Mouse (Mus musculus) kidney, postnatal 0 days (tissue): ENCODE results near the gene Fmnl1. TPM values are rescaled to one million over a fixed set of nuclear protein-coding genes. Genes with fewer than 3 reads are reported as not detected.
A peak's percentile ranks its signal among the peaks of the same experiment; 100 is the strongest.

Experiments used
- ATAC-seq: fragments of 200-750 bp; cut with Nextera tagmentation; replicated peaks from 2 replicates; pipeline ENCODE4 v1.8.0; 2017; ENCODE audit warnings: low read depth, moderate number of reproducible peaks, moderate TSS enrichment, moderate library complexity; ENCODE audit not compliant: low FRiP score
- DNase-seq: peaks from one replicate; pipeline ENCODE4 v3.0.0-alpha.2; 2016; ENCODE audit warnings: low spot score
- H3K27ac ChIP-seq: fragments of 300-500 bp; sonication (generic); 2 replicates; pipeline ENCODE4 v1.5.1; 2014; ENCODE audit warnings: mild to moderate bottlenecking
- H3K27me3 ChIP-seq: fragments of 300-500 bp; sonication (generic); 2 replicates; pipeline ENCODE4 v1.6.1; 2014; ENCODE audit warnings: low read length, mixed read lengths; ENCODE audit not compliant: insufficient read depth
- H3K36me3 ChIP-seq: fragments of 300-500 bp; sonication (generic); 2 replicates; pipeline ENCODE4 v1.6.1; 2014; ENCODE audit warnings: low read length, mixed read lengths; ENCODE audit not compliant: insufficient read depth
- H3K4me1 ChIP-seq: fragments of 300-500 bp; sonication (generic); replicated peaks from 2 replicates; pipeline ENCODE4 v1.6.1; 2014; ENCODE audit warnings: antibody characterized with exemption, low read length, mixed read lengths; ENCODE audit not compliant: insufficient read depth
- H3K4me2 ChIP-seq: fragments of 300-500 bp; sonication (generic); 2 replicates; pipeline ENCODE4 v1.6.1; 2014; ENCODE audit warnings: mild to moderate bottlenecking, low read length, moderate library complexity, mixed read lengths
- H3K4me3 ChIP-seq: fragments of 300-500 bp; sonication (generic); replicated peaks from 2 replicates; pipeline ENCODE4 v1.5.1; 2014; ENCODE audit warnings: low read depth, low read length
- H3K9ac ChIP-seq: fragments of 300-500 bp; sonication (generic); 2 replicates; pipeline ENCODE4 v1.6.1; 2014; ENCODE audit warnings: low read depth, low read length
- H3K9me3 ChIP-seq: fragments of 300-500 bp; sonication (generic); replicated peaks from 2 replicates; pipeline ENCODE4 v1.6.1; 2016; ENCODE audit warnings: low read length, inconsistent platforms, mixed read lengths
- CTCF ChIP-seq: IDR thresholded peaks from 2 replicates; pipeline ENCODE4 v1.5.1; 2016; ENCODE audit warnings: antibody characterized with exemption, low read depth, mild to moderate bottlenecking, moderate library complexity
- WGBS: fragments of 180-500 bp; shearing (Covaris S2); extraction: QIAGEN DNeasy Blood & Tissue Kit; methylation state at CpG from one replicate; pipeline ENCODE4 v1.1.7; 2014; 5-methylcytosine and 5-hydroxymethylcytosine counted together
- polyA plus RNA-seq: library from polyadenylated mRNA; unstranded; fragments of >200 nt; fragmentation: Nextera tagmentation; extraction: Ambion mirVana; gene quantifications from 2 replicates; pipeline ENCODE4 v1.2.1, GENCODE M21; 2015

The Fmnl1 gene
- polyA plus RNA-seq, 1 experiment from 2014 or later: 2.6 TPM

DNA sequence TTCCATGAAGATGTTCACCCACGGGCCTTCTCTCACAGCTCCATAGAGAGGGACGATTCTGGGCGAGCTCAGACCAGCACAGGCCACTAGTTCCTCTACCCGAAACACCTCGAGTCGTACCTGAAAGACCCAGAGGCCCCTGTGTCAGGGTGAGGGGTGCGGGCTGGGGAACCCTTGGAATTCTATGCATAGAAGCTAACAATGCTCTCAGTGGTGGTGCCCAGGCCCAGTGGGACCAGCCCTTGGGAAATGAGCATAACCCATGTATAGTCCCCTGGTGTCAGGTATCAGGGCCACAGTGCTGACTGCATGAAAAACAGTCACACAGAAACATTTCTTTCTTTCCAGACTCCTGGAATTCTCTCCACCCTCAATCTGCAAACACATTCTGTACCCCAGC lies 60.5 kb downstream of the Fmnl1 start:
- H3K27me3 ChIP-seq: no peaks in the 10 kb centered on the region
- no peak overlapping the region for H3K27ac ChIP-seq
- H3K9me3 ChIP-seq: no peaks in the 10 kb centered on the region
- H3K4me3 ChIP-seq: no peak overlapping the region
- 96% methylated on average over 7 of the region's 7 CpGs for WGBS
- DNase-seq (no peak), ATAC-seq (no peak)
- no peak overlapping the region for H3K9ac ChIP-seq
- no peak overlapping the region for H3K4me2 ChIP-seq
- TF ChIP-seq CTCF: no peak
- no peaks in the 10 kb centered on the region for H3K4me1 ChIP-seq
- H3K36me3 ChIP-seq: peaks cover 28% of the 10 kb centered on the region

GRCm38 (mm10) chr11:103232966-103233365 lies 62.1 kb downstream of the Fmnl1 start:
- 36% methylated on average over 7 of the region's 7 CpGs for WGBS
- Histone ChIP-seq H3K9me3 (no peaks in the 10 kb centered on the region), H3K4me1 (no peaks in the 10 kb centered on the region), H3K27ac (no peak overlapping the region), H3K4me3 (no peak overlapping the region), H3K9ac (no peak overlapping the region), H3K4me2 (no peak overlapping the region), H3K36me3 (peaks cover 29% of the 10 kb centered on the region), H3K27me3 (no peaks in the 10 kb centered on the region)
- peak; percentile 85 for DNase-seq
- TF ChIP-seq CTCF: peak; percentile 91
- no peak for ATAC-seq

- no peaks in the 10 kb centered on the region for H3K27me3 ChIP-seq
- no peak for ATAC-seq
- TF ChIP-seq CTCF: no peak
- no peak overlapping the region for H3K4me3 ChIP-seq
- 86% methylated on average over 1 of the region's 1 CpGs for WGBS
- H3K27ac ChIP-seq: no peak overlapping the region
- no peaks in the 10 kb centered on the region for H3K4me1 ChIP-seq
- peaks cover 36% of the 10 kb centered on the region for H3K36me3 ChIP-seq
- H3K9me3 ChIP-seq: no peaks in the 10 kb centered on the region
- no peak overlapping the region for H3K4me2 ChIP-seq
- no peak for DNase-seq
- H3K9ac ChIP-seq: no peak overlapping the region
These were observed 63.5 kb downstream of the Fmnl1 start for GRCm38 (mm10) chr11:103234447-103234846.

- no peak for TF ChIP-seq CTCF
- Histone ChIP-seq H3K9ac (no peak overlapping the region), H3K27ac (no peak overlapping the region), H3K27me3 (no peaks in the 10 kb centered on the region), H3K4me3 (no peak overlapping the region), H3K9me3 (no peaks in the 10 kb centered on the region), H3K4me2 (no peak overlapping the region), H3K4me1 (no peaks in the 10 kb centered on the region), H3K36me3 (peaks cover 38% of the 10 kb centered on the region)
- ATAC-seq (no peak; the same call in 1 of the 2 replicates), DNase-seq (peak; percentile 54)
- 45% methylated on average over 11 of the region's 11 CpGs for WGBS
These were observed 64.8 kb downstream of the Fmnl1 start for GRCm38 (mm10) chr11:103235702-103236101.

- peaks cover 38% of the 10 kb centered on the region for H3K36me3 ChIP-seq
- 72% methylated on average over 6 of the region's 6 CpGs for WGBS
- H3K27me3 ChIP-seq: no peaks in the 10 kb centered on the region
- H3K9me3 ChIP-seq: no peaks in the 10 kb centered on the region
- DNase-seq: no peak
- no peak for ATAC-seq
- TF ChIP-seq CTCF: no peak
- no peak overlapping the region for H3K4me2 ChIP-seq
- H3K9ac ChIP-seq: no peak overlapping the region
- no peak overlapping the region for H3K4me3 ChIP-seq
- no peak overlapping the region; the same call in 1 of the 2 replicates for H3K27ac ChIP-seq
- no peaks in the 10 kb centered on the region for H3K4me1 ChIP-seq
These were observed 65.5 kb downstream of the Fmnl1 start for GRCm38 (mm10) chr11:103236431-103236830.

DNA sequence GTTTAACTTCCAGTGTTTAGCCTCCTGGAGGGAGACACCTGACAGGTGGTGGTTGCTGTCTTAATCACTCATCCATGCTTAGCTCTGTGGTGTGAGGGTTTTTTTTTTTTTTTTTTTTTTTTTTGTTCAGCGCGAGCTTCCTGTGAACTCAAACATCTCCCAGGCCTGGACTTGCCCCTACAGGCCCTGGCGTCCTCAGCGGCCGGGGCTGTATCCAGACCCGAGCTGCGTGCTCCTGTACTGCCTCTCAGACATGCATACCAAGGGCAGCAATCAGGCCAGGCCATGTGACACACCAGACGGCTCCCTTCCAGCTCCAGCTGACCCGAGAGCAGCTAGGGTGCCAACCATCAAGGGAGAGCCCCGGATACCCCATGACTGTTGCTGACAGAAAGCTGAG lies 66.0 kb downstream of the Fmnl1 start:
- Histone ChIP-seq H3K27me3 (no peaks in the 10 kb centered on the region), H3K9ac (no peak overlapping the region), H3K36me3 (peaks cover 38% of the 10 kb centered on the region), H3K27ac (no peak overlapping the region), H3K9me3 (no peaks in the 10 kb centered on the region), H3K4me2 (no peak overlapping the region), H3K4me1 (no peaks in the 10 kb centered on the region), H3K4me3 (no peak overlapping the region)
- TF ChIP-seq CTCF: no peak
- DNase-seq (no peak), ATAC-seq (no peak)
- 66% methylated on average over 10 of the region's 10 CpGs for WGBS

- ATAC-seq: no peak
- 88% methylated on average over 9 of the region's 9 CpGs for WGBS
These were observed 66.8 kb downstream of the Fmnl1 start for GRCm38 (mm10) chr11:103237757-103238156.

More at GRCm38 (mm10) chr11:103237757-103238156, 66.8 kb downstream of the Fmnl1 start:
- Histone ChIP-seq H3K27ac (no peak overlapping the region), H3K9ac (no peak overlapping the region), H3K9me3 (no peaks in the 10 kb centered on the region), H3K4me3 (no peak overlapping the region), H3K4me1 (no peaks in the 10 kb centered on the region), H3K36me3 (peaks cover 38% of the 10 kb centered on the region), H3K27me3 (no peaks in the 10 kb centered on the region), H3K4me2 (no peak overlapping the region)
- no peak for DNase-seq
- peak; percentile 39 for TF ChIP-seq CTCF
